Mouse (Mus musculus): Measurements from ENCODE around the gene Crip2. TPM values are rescaled to one million over a fixed set of nuclear protein-coding genes. Genes with fewer than 3 reads are reported as not detected.

Crip2 gene
- polyA plus RNA-seq, 1 experiment from 2014 or later: 130 TPM

DNA sequence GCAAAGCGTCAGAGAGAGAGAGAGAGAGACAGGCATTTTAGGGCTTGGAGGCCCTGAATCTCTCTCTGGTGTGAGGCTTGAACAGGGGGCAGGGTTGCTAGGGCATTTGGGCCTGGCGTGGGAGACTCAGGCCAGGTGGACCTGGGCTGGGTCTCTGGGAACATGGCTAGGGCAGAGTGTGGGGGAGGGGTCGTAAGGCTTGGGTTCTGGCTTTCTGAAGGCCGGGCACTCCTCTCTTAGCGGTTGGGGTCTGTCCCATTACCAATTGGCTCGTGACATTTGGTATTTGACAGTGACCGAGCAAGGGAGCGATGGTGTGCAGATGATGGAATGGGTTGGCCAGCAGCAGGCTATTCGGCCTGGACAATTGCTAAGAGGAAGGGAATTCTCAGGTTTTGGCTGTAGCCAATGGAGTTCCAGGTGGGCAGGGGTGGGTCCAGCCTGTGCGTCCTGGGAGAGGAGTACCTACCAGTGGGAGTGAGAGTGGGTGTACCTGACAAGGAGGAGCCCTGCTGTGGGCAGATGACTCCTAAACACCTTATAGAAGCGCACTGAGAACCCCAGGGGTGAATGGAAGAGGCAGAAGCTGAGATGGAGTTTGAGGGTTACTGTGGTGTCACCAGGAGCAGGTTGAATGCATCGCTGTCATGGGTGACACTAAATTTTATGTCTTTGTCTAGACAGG, 46.4 kb downstream of the Crip2 start:
- Histone ChIP-seq H3K4me1 (ENCODE audit: control insufficient read depth, insufficient read depth, low read length) (peaks cover 25% of the 10 kb centered on the region), H3K9ac (ENCODE audit: low read depth, low read length) (peak overlapping the region; percentile 71), H3K36me3 (ENCODE audit: control insufficient read depth, insufficient read depth, low read length) (no peaks in the 10 kb centered on the region), H3K27ac (ENCODE audit: low read length) (no peak overlapping the region), H3K27me3 (replicated peaks; ENCODE audit: control insufficient read depth, insufficient read depth, low read length) (peaks cover 18% of the 10 kb centered on the region), H3K4me2 (ENCODE audit: low read depth, low read length) (peak overlapping the region; percentile 88), H3K4me3 (ENCODE audit: low read length) (peak overlapping the region; percentile 61), H3K9me3 (ENCODE audit: control insufficient read depth, low read length) (no peaks in the 10 kb centered on the region)
- ATAC-seq: no peak
- WGBS: 48% methylated on average over 12 of the region's 12 CpGs

DNA sequence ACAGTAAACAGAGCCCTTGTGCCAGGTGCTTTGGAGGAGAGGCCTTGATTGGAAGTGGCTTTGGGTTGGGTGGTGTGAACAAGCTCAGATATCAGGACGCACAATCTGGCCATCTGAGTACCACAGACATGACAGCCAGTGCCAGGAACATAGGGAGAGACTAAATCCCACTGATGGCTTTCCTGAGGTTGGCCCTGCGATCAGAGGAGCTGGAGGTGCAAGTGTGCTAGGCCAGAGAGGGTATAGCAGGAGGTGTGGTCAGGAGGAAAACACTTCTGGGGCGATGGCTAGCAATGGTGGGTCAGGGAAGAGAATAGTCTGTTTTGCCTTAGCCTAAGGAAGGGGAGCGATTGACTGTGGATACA, 47.0 kb downstream of the Crip2 start:
- H3K9me3 ChIP-seq (ENCODE audit: control insufficient read depth, low read length): no peaks in the 10 kb centered on the region
- peaks cover 18% of the 10 kb centered on the region for H3K27me3 ChIP-seq (replicated peaks; ENCODE audit: control insufficient read depth, insufficient read depth, low read length)
- H3K27ac ChIP-seq (ENCODE audit: low read length): no peak overlapping the region
- 51% methylated on average over 4 of the region's 4 CpGs for WGBS
- no peak overlapping the region; the same call in 1 of the 2 replicates for H3K4me3 ChIP-seq (ENCODE audit: low read length)
- ATAC-seq: no peak
- H3K36me3 ChIP-seq (ENCODE audit: control insufficient read depth, insufficient read depth, low read length): no peaks in the 10 kb centered on the region
- H3K9ac ChIP-seq (ENCODE audit: low read depth, low read length): no peak overlapping the region
- peak overlapping the region; percentile 90 for H3K4me2 ChIP-seq (ENCODE audit: low read depth, low read length)
- H3K4me1 ChIP-seq (ENCODE audit: control insufficient read depth, insufficient read depth, low read length): peaks cover 25% of the 10 kb centered on the region

- H3K9me3 ChIP-seq (ENCODE audit: control insufficient read depth, low read length): no peaks in the 10 kb centered on the region
- H3K4me3 ChIP-seq (ENCODE audit: low read length): peak overlapping the region; percentile 49
- H3K4me2 ChIP-seq (ENCODE audit: low read depth, low read length): peak overlapping the region; percentile 90
- no peaks in the 10 kb centered on the region for H3K36me3 ChIP-seq (ENCODE audit: control insufficient read depth, insufficient read depth, low read length)
- peaks cover 25% of the 10 kb centered on the region for H3K4me1 ChIP-seq (ENCODE audit: control insufficient read depth, insufficient read depth, low read length)
- no peak overlapping the region for H3K27ac ChIP-seq (ENCODE audit: low read length)
- peak overlapping the region; percentile 58 for H3K9ac ChIP-seq (ENCODE audit: low read depth, low read length)
- 4% methylated on average over 56 of the region's 56 CpGs for WGBS
- peaks cover 18% of the 10 kb centered on the region for H3K27me3 ChIP-seq (replicated peaks; ENCODE audit: control insufficient read depth, insufficient read depth, low read length)
- peak; percentile 79 for ATAC-seq
Observed at GRCm38 (mm10) chr12:113187584-113188295, 47.7 kb downstream of the Crip2 start.

- H3K9ac ChIP-seq (ENCODE audit: low read depth, low read length): no peak overlapping the region
- no peaks in the 10 kb centered on the region for H3K36me3 ChIP-seq (ENCODE audit: control insufficient read depth, insufficient read depth, low read length)
- 84% methylated on average over 51 of the region's 51 CpGs for WGBS
- H3K27me3 ChIP-seq (replicated peaks; ENCODE audit: control insufficient read depth, insufficient read depth, low read length): peaks cover 18% of the 10 kb centered on the region
- no peak overlapping the region for H3K4me3 ChIP-seq (ENCODE audit: low read length)
- no peak overlapping the region for H3K27ac ChIP-seq (ENCODE audit: low read length)
- ATAC-seq: no peak
- H3K4me1 ChIP-seq (ENCODE audit: control insufficient read depth, insufficient read depth, low read length): peaks cover 25% of the 10 kb centered on the region
- peak overlapping the region; percentile 90 for H3K4me2 ChIP-seq (ENCODE audit: low read depth, low read length)
- no peaks in the 10 kb centered on the region for H3K9me3 ChIP-seq (ENCODE audit: control insufficient read depth, low read length)
Observed at GRCm38 (mm10) chr12:113188349-113189055, 48.5 kb downstream of the Crip2 start.

- H3K36me3 ChIP-seq (ENCODE audit: control insufficient read depth, insufficient read depth, low read length): no peaks in the 10 kb centered on the region
- H3K9me3 ChIP-seq (ENCODE audit: control insufficient read depth, low read length): no peaks in the 10 kb centered on the region; the same call in 1 of the 2 replicates
- no peak overlapping the region for H3K9ac ChIP-seq (ENCODE audit: low read depth, low read length)
- 52% methylated on average over 2 of the region's 2 CpGs for WGBS
- no peak overlapping the region for H3K27ac ChIP-seq (ENCODE audit: low read length)
- H3K4me3 ChIP-seq (ENCODE audit: low read length): no peak overlapping the region
- H3K4me1 ChIP-seq (ENCODE audit: control insufficient read depth, insufficient read depth, low read length): no peaks in the 10 kb centered on the region
- H3K27me3 ChIP-seq (replicated peaks; ENCODE audit: control insufficient read depth, insufficient read depth, low read length): no peaks in the 10 kb centered on the region; the same call in 1 of the 2 replicates
- ATAC-seq: no peak
- no peak overlapping the region for H3K4me2 ChIP-seq (ENCODE audit: low read depth, low read length)
Observed at GRCm38 (mm10) chr12:113193423-113193822, 53.4 kb downstream of the Crip2 start.

Other genes with a start within 250 kb of the Crip2 start
- gene Jag2, start 210.5 kb upstream of the Crip2 start, polyA plus RNA-seq (2015; fragmentation: Nextera tagmentation; extraction: Ambion mirVana): 2.2 and 2.4 TPM in 2 replicates
- gene Nudt14, start 198.1 kb upstream of the Crip2 start, polyA plus RNA-seq (2015; fragmentation: Nextera tagmentation; extraction: Ambion mirVana): 100 and 102 TPM in 2 replicates
- gene Btbd6, start 163.8 kb upstream of the Crip2 start, polyA plus RNA-seq (2015; fragmentation: Nextera tagmentation; extraction: Ambion mirVana): 20.2 and 20.9 TPM in 2 replicates
- gene Brf1, start 139.5 kb upstream of the Crip2 start, polyA plus RNA-seq (2015; fragmentation: Nextera tagmentation; extraction: Ambion mirVana): 36.5 and 41.6 TPM in 2 replicates
- gene Pacs2, start 125.7 kb upstream of the Crip2 start, polyA plus RNA-seq (2015; fragmentation: Nextera tagmentation; extraction: Ambion mirVana): 7.3 and 9.8 TPM in 2 replicates
- gene Tex22, start 65.7 kb upstream of the Crip2 start, polyA plus RNA-seq (2015; fragmentation: Nextera tagmentation; extraction: Ambion mirVana): not detected in 2 replicates
- 8.0 TPM in 2 replicates for gene Mta1, start 42.0 kb upstream of the Crip2 start, polyA plus RNA-seq (2015; fragmentation: Nextera tagmentation; extraction: Ambion mirVana)
- 489 and 523 TPM in 2 replicates for gene Crip1, start 6.1 kb downstream of the Crip2 start, polyA plus RNA-seq (2015; fragmentation: Nextera tagmentation; extraction: Ambion mirVana)
- 21.4 and 22.7 TPM in 2 replicates for gene Tedc1, start 16.2 kb downstream of the Crip2 start, polyA plus RNA-seq (2015; fragmentation: Nextera tagmentation; extraction: Ambion mirVana)
- 5.6 and 5.8 TPM in 2 replicates for gene Tmem121, start 45.7 kb downstream of the Crip2 start, polyA plus RNA-seq (2015; fragmentation: Nextera tagmentation; extraction: Ambion mirVana)